Comparison of ENCODE assay signal across 23 mouse cellular contexts in genomic region chr6:50214711-50215372, GRCm38 (mm10). TPM values are rescaled to one million over a fixed set of nuclear protein-coding genes. Genes with fewer than 3 reads are reported as not detected.
DNase-seq lines count a peak whose midpoint lies in the region; ATAC-seq and TF ChIP-seq lines count a peak whose summit lies in the region.
"Had no signal": no experiment of that assay in that cellular context is flagged by ENCODE, and none has a peak within 500 bp of the region (broad histone marks: within the 10 kb centered on the region; RNA-seq: fewer than 3 reads in every experiment).

No protein-coding gene starts in this region.

- intact Hi-C loops in heart, postnatal 10 days (cut with DNase I), result no loop called here

- H3K4me2 ChIP-seq in heart, postnatal 0 days (ENCODE audit: low read depth, low read length), result no peak overlapping the region
- no peak overlapping the region for H3K4me2 ChIP-seq in midbrain, embryonic 13.5 days (replicated peaks)
- H3K4me2 ChIP-seq: embryonic facial prominence, embryonic 15.5 days; forebrain, embryonic 13.5 days; heart, embryonic 13.5 days; limb, embryonic 15.5 days had no signal

- H3K36me3 ChIP-seq in heart, postnatal 0 days (replicated peaks; ENCODE audit: control insufficient read depth, insufficient read depth, low read length), result no peaks in the 10 kb centered on the region
- H3K36me3 ChIP-seq in midbrain, embryonic 13.5 days, result peaks cover 18% of the 10 kb centered on the region
- H3K36me3 ChIP-seq: embryonic facial prominence, embryonic 10.5 days; embryonic facial prominence, embryonic 15.5 days; G1E; heart, embryonic 13.5 days; limb, embryonic 10.5 days; limb, embryonic 15.5 days had no signal

- peak; percentile 24; the same call in 1 of the 2 replicates for ATAC-seq in heart, postnatal 0 days (ENCODE audit: insufficient read depth, low read depth)
- ATAC-seq in midbrain, embryonic 13.5 days, result no peak
- ATAC-seq: forebrain, embryonic 13.5 days; hindbrain, embryonic 16.5 days had no signal

- H3K9ac ChIP-seq in heart, postnatal 0 days (replicated peaks; ENCODE audit: low read depth, low read length), result no peak overlapping the region
- no peak overlapping the region for H3K9ac ChIP-seq in midbrain, embryonic 13.5 days (replicated peaks)
- H3K9ac ChIP-seq: embryonic facial prominence, embryonic 15.5 days; forebrain, embryonic 13.5 days; heart, embryonic 13.5 days; limb, embryonic 15.5 days had no signal

- no peak overlapping the region for H3K27ac ChIP-seq in heart, postnatal 0 days (ENCODE audit: low read depth)
- H3K27ac ChIP-seq in midbrain, embryonic 13.5 days, result no peak overlapping the region
- H3K27ac ChIP-seq: embryonic facial prominence, embryonic 10.5 days; embryonic facial prominence, embryonic 15.5 days; forebrain, embryonic 13.5 days; heart, embryonic 13.5 days; limb, embryonic 10.5 days; limb, embryonic 15.5 days had no signal

- TF ChIP-seq EP300 in heart, postnatal 0 days (IDR thresholded peaks at IDR 0.05; ENCODE audit: low read depth), result no peak

- no peak for TF ChIP-seq CTCF in heart, postnatal 0 days (IDR thresholded peaks at IDR 0.05; ENCODE audit: low read depth)

- no peaks in the 10 kb centered on the region for H3K27me3 ChIP-seq in heart, postnatal 0 days (ENCODE audit: control insufficient read depth, insufficient read depth, low read length)
- H3K27me3 ChIP-seq in midbrain, embryonic 13.5 days, result no peaks in the 10 kb centered on the region
- H3K27me3 ChIP-seq: embryonic facial prominence, embryonic 15.5 days; forebrain, embryonic 13.5 days; heart, embryonic 13.5 days; limb, embryonic 15.5 days had no signal

- 39% methylated on average over 2 of the region's 2 CpGs for WGBS in heart, postnatal 0 days
- WGBS in midbrain, embryonic 13.5 days, result 72% methylated on average over 2 of the region's 2 CpGs

- no peak for DNase-seq in heart, postnatal 0 days (ENCODE audit: low spot score)
- no peak for DNase-seq in heart, postnatal 10 days
- DNase-seq in ZHBTc4 (ENCODE audit: low read depth, low spot score), result peak; percentile 20
- peak; percentile 26 for DNase-seq in fat pad, adult 2 months (ENCODE audit: extremely low read depth, low read depth, low spot score)
- DNase-seq in kidney, postnatal 10 days, result peak; percentile 36
- no peak for DNase-seq in right cerebral cortex, postnatal 25 days
- DNase-seq in layer of hippocampus, postnatal 10 days (ENCODE audit: low spot score in 2 of 2), result no peak
- DNase-seq: cerebellum, adult 18-20 months; cerebellum, postnatal 14 days; gastrocnemius, postnatal 25 days; lung, postnatal 4 days; midbrain, embryonic 14.5 days; spleen, adult 18-20 months; thymus, postnatal 14 days had no signal

- peaks cover 7% of the 10 kb centered on the region for H3K4me1 ChIP-seq in heart, postnatal 0 days (ENCODE audit: control insufficient read depth, insufficient read depth)
- H3K4me1 ChIP-seq in midbrain, embryonic 13.5 days (replicated peaks), result no peaks in the 10 kb centered on the region
- H3K4me1 ChIP-seq: embryonic facial prominence, embryonic 15.5 days had no signal

- no peaks in the 10 kb centered on the region for H3K9me3 ChIP-seq in heart, postnatal 0 days (replicated peaks; ENCODE audit: control insufficient read depth, low read length)
- no peaks in the 10 kb centered on the region for H3K9me3 ChIP-seq in midbrain, embryonic 13.5 days
- H3K9me3 ChIP-seq: embryonic facial prominence, embryonic 10.5 days; embryonic facial prominence, embryonic 15.5 days; forebrain, embryonic 13.5 days; G1E; heart, embryonic 13.5 days; limb, embryonic 10.5 days; limb, embryonic 15.5 days had no signal

- no peak overlapping the region for H3K4me3 ChIP-seq in heart, postnatal 0 days (ENCODE audit: low read depth, low read length)
- H3K4me3 ChIP-seq in midbrain, embryonic 13.5 days (replicated peaks), result no peak overlapping the region
- H3K4me3 ChIP-seq: embryonic facial prominence, embryonic 10.5 days; embryonic facial prominence, embryonic 15.5 days; forebrain, embryonic 13.5 days; heart, embryonic 13.5 days; limb, embryonic 10.5 days; limb, embryonic 15.5 days had no signal

RNA-seq across cellular contexts. Expression of gene Gsdme, which starts 48.8 kb away (rescaled TPM):
- total RNA-seq in heart, postnatal 0 days (2014; rRNA removed; ENCODE audit: low replicate concordance), result 3.0 TPM in 1 of 2 replicates, not detected in the other
- polyA plus RNA-seq in heart, postnatal 0 days (2015; fragmentation: Nextera tagmentation; extraction: Ambion mirVana), result 27.1 and 29.4 TPM in 2 replicates
- under 1 TPM; 0.41 to 0.62 TPM for total RNA-seq in heart, postnatal 10 days (2021)
- total RNA-seq in layer of hippocampus, postnatal 10 days (2021), result 10 to 100 TPM; 14.6 to 15.6 TPM
- 64.9 and 71.6 TPM in 2 replicates for polyA plus RNA-seq in midbrain, embryonic 13.5 days (2015; fragmentation: Nextera tagmentation; extraction: Ambion mirVana)

Comparison
In these comparisons a context has a peak if more than half of its experiments do, and no peak if none do; other contexts are left out.
1. DNase-seq: peak in ZHBTc4 (single experiment), fat pad, adult 2 months (single experiment) and kidney, postnatal 10 days (single experiment); none in heart, postnatal 0 days (single experiment), heart, postnatal 10 days (0 of 2), right cerebral cortex, postnatal 25 days (single experiment) and layer of hippocampus, postnatal 10 days (0 of 2).